Mouse (Mus musculus) liver, embryonic 11.5 days (tissue): Measurements from ENCODE around the gene Prpsap2. TPM values are rescaled to one million over a fixed set of nuclear protein-coding genes. Genes with fewer than 3 reads are reported as not detected.

Experiments
- ATAC-seq: fragments of 200-750 bp; cut with Nextera tagmentation; replicated peaks from 2 replicates; pipeline ENCODE4 v1.8.0; 2017; ENCODE audit warnings: moderate number of reproducible peaks, mild to moderate bottlenecking, moderate TSS enrichment, moderate library complexity; ENCODE audit not compliant: low FRiP score
- DNase-seq: peaks from one replicate; pipeline ENCODE4 v3.0.0-alpha.2; 2017; ENCODE audit warnings: low spot score
- H3K27ac ChIP-seq: fragments of 300-500 bp; sonication (generic); 2 replicates; pipeline ENCODE4 v1.5.1; 2014; ENCODE audit warnings: mild to moderate bottlenecking, low read depth, low read length, control low read depth
- H3K27me3 ChIP-seq: fragments of 300-500 bp; sonication (generic); replicated peaks from 2 replicates; pipeline ENCODE4 v1.6.1; 2014; ENCODE audit warnings: low read length, mixed read lengths; ENCODE audit not compliant: control insufficient read depth, insufficient read depth
- H3K36me3 ChIP-seq: fragments of 300-500 bp; sonication (generic); 2 replicates; pipeline ENCODE4 v1.6.1; 2014; ENCODE audit warnings: mild to moderate bottlenecking, low read length, moderate library complexity, mixed read lengths; ENCODE audit not compliant: control insufficient read depth, insufficient read depth
- H3K4me1 ChIP-seq: fragments of 300-500 bp; sonication (generic); replicated peaks from 2 replicates; pipeline ENCODE4 v1.6.1; 2014; ENCODE audit warnings: low read length, mixed read lengths; ENCODE audit not compliant: control insufficient read depth, insufficient read depth
- H3K4me2 ChIP-seq: fragments of 300-500 bp; sonication (generic); 2 replicates; pipeline ENCODE4 v1.6.1; 2014; ENCODE audit warnings: mild to moderate bottlenecking, control low read depth, moderate library complexity
- H3K4me3 ChIP-seq: fragments of 300-500 bp; sonication (generic); 2 replicates; pipeline ENCODE4 v1.5.1; 2014; ENCODE audit warnings: low read depth, low read length, control low read depth
- H3K9ac ChIP-seq: fragments of 300-500 bp; sonication (generic); 2 replicates; pipeline ENCODE4 v1.6.1; 2014; ENCODE audit warnings: low read depth, low read length, control low read depth
- H3K9me3 ChIP-seq: fragments of 300-500 bp; sonication (generic); 2 replicates; pipeline ENCODE4 v1.6.1; 2016; ENCODE audit warnings: low read length, inconsistent platforms, mixed read lengths; ENCODE audit not compliant: control insufficient read depth
- WGBS: fragments of 180-500 bp; shearing (Covaris S2); extraction: QIAGEN DNeasy Blood & Tissue Kit; methylation state at CpG from one replicate; pipeline ENCODE4 v1.1.7; 2014; 5-methylcytosine and 5-hydroxymethylcytosine counted together
- polyA plus RNA-seq: library from polyadenylated mRNA; unstranded; fragments of >200 nt; fragmentation: Nextera tagmentation; extraction: Ambion mirVana; gene quantifications from 2 replicates; pipeline ENCODE4 v1.2.1, GENCODE M21; 2014

Prpsap2 gene
- polyA plus RNA-seq, 1 experiment from 2014 or later, result 15.7 TPM

- H3K36me3 ChIP-seq, result no peaks in the 10 kb centered on the region
- no peak overlapping the region for H3K4me2 ChIP-seq
- no peak overlapping the region for H3K9ac ChIP-seq
- no peak overlapping the region for H3K27ac ChIP-seq
- H3K9me3 ChIP-seq, result no peaks in the 10 kb centered on the region
- 83% methylated on average over 5 of the region's 5 CpGs for WGBS
- DNase-seq, result no peak
- H3K27me3 ChIP-seq, result peaks cover 8% of the 10 kb centered on the region; the same call in 1 of the 2 replicates
- no peak for ATAC-seq
- H3K4me3 ChIP-seq, result no peak overlapping the region
- H3K4me1 ChIP-seq, result no peaks in the 10 kb centered on the region; the same call in 1 of the 2 replicates
Observed at GRCm38 (mm10) chr11:61692996-61693395, 68.9 kb downstream of the Prpsap2 start.

GRCm38 (mm10) chr11:61687595-61687994 is 74.3 kb downstream of the Prpsap2 start:
- H3K4me2 ChIP-seq, result peak overlapping the region; percentile 88
- peaks cover 36% of the 10 kb centered on the region for H3K4me1 ChIP-seq
- peaks cover 29% of the 10 kb centered on the region for H3K27me3 ChIP-seq
- H3K9me3 ChIP-seq, result no peaks in the 10 kb centered on the region
- ATAC-seq (no peak), DNase-seq (no peak)
- no peak overlapping the region for H3K9ac ChIP-seq
- WGBS, result 30% methylated on average over 2 of the region's 2 CpGs
- no peak overlapping the region for H3K27ac ChIP-seq
- H3K4me3 ChIP-seq, result no peak overlapping the region
- H3K36me3 ChIP-seq, result no peaks in the 10 kb centered on the region

DNA sequence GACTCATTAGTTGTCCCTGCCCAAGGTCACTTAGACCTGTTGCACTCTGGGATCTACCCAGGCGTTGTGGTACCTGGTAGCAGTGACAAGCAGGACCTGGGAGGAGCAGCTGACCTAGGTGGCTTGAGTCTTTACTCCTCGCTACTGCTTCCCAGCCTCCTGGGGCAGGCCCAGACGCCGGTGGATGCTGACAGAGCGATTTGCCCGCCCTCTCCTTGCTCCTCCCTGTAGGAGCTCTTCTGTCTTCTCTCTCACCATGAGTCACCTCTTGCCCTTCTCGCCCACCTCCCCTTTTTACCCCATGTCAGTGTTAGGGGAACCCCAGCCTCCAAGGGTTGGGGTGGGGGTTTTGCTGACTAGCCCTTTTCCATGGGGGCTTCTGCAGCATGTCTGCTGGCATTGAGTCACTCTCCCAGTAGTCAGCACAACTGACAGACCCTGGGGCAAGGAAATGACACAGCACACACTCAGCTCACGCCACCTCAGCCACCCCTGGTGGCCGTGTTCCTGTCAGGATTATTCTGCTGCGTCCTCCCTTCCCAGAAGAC is 74.9 kb downstream of the Prpsap2 start:
- H3K4me2 ChIP-seq, result peak overlapping the region; percentile 88
- ATAC-seq (no peak), DNase-seq (no peak)
- no peak overlapping the region for H3K27ac ChIP-seq
- H3K27me3 ChIP-seq, result peaks cover 29% of the 10 kb centered on the region
- WGBS, result 46% methylated on average over 10 of the region's 10 CpGs
- H3K9me3 ChIP-seq, result no peaks in the 10 kb centered on the region
- H3K36me3 ChIP-seq, result no peaks in the 10 kb centered on the region
- H3K4me3 ChIP-seq, result peak overlapping the region; percentile 11
- H3K9ac ChIP-seq, result no peak overlapping the region
- H3K4me1 ChIP-seq, result peaks cover 36% of the 10 kb centered on the region

DNA sequence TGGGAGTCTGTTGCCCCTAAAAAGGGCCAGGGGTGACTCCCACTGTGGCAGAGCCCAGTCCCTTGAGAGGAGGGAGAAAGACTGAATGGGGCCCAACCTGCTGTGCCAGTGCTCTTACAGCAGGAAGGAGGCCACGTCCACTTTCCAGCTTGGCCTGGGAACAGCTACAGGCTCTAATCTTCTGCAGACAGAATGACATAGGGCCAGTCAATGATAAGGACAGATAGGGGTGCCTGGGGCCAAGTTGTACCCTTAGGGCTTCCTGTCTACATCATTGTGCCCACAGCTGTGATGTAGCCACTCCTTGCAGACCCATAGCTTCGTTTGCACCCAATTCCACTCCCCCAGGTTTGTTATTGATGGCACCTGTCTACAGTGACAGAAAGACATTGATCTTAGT is 75.7 kb downstream of the Prpsap2 start:
- Histone ChIP-seq H3K4me3 (peak overlapping the region; percentile 61), H3K27me3 (peaks cover 29% of the 10 kb centered on the region), H3K4me1 (peaks cover 36% of the 10 kb centered on the region), H3K27ac (peak overlapping the region; percentile 71), H3K9ac (no peak overlapping the region; the same call in 1 of the 2 replicates), H3K9me3 (no peaks in the 10 kb centered on the region), H3K4me2 (peak overlapping the region; percentile 88), H3K36me3 (no peaks in the 10 kb centered on the region)
- no peak for DNase-seq
- ATAC-seq, result peak; percentile 83
- 24% methylated on average over 2 of the region's 2 CpGs for WGBS

DNA sequence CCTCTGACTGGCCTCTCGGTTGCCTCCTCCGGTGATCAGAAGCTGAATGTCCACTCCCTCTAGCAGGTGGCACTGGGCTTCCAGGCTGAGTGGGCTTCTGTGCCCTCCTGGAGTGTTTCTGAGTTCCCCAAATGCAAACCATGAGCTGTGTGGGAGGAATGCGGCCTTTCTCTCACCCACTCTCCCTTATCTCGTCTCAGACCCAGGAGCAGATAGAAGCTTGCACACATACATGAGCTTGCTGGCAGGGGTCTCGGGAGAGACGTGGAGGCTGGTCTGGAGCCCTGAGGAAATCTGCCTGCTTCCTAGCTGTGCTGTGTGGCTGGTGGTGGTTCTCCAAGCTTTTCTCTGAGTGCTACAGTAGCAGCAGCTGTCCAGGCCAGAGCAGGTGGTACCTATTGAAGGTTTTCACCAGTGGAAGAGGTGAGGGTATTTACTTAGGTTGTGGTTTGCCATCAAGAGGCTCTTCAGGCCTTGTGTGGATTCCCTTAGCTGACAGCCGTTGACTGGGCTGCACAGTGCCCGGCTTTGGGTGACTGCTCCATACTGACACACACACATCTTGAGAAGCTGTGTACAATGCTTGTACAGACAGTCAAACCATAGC is 76.7 kb downstream of the Prpsap2 start:
- H3K4me1 ChIP-seq, result peaks cover 36% of the 10 kb centered on the region

DNA sequence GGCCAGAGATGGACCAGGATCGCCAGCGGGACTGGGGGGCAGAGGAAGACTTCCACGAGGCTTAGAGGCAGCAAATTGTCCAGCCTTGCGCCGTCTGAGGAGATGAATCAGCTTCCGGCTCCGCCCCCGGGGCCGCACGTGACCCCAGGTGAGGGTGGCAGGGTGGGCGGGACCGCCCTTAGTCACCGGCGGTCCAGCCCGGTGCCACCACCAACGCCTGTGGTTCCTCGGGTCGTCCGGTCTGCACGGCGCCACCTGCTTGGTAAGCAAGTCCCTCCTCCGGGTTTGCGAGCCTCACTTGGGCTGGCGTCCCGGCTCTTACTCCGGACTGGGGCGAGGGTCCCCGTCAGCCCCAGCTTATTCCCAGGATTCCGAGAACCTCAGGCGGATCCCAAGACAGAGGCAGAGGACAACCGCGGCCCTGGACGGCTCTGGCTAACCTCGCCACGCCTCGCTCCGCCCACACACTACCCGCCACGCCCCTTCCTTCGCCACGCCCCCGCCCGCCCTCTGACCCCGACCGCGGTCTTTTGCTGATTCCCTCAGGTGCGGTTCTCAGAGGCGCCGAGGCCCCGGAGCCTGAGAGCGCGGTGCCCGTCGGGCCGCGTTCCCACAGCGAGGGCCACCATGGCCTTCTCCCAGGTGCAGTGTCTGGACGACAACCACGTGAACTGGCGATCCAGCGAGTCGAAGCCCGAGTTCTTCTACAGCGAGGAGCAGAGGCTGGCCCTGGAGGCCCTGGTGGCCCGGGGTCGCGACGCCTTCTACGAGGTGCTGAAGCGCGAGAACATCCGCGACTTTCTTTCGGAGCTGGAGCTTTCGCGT is 77.8 kb downstream of the Prpsap2 start, which contains the start of gene Fam83g:
TSS of gene Fam83g (plus strand) at position 185 of the 825 bp plus-strand sequence.
- H3K4me2 ChIP-seq, result peak within 1 kb of the TSS; percentile 88
- ATAC-seq (peak; percentile 80), DNase-seq (peak; percentile 80)
- no peaks in the 10 kb centered on the region for H3K36me3 ChIP-seq
- WGBS, result 2% methylated on average over 76 of the region's 76 CpGs
- H3K27me3 ChIP-seq, result peaks cover 29% of the 10 kb centered on the region
- H3K4me1 ChIP-seq, result peaks cover 36% of the 10 kb centered on the region
- peak within 1 kb of the TSS; percentile 69 for H3K9ac ChIP-seq
- peak within 1 kb of the TSS; percentile 61 for H3K4me3 ChIP-seq
- peak within 1 kb of the TSS; percentile 54 for H3K27ac ChIP-seq
- H3K9me3 ChIP-seq, result no peaks in the 10 kb centered on the region

More for the DNA sequence above, 76.7 kb downstream of the Prpsap2 start:
- H3K4me3 ChIP-seq, result peak overlapping the region; percentile 61
- no peaks in the 10 kb centered on the region for H3K36me3 ChIP-seq
- peak overlapping the region; percentile 88 for H3K4me2 ChIP-seq
- 52% methylated on average over 8 of the region's 8 CpGs for WGBS
- ATAC-seq (no peak), DNase-seq (no peak)
- H3K27ac ChIP-seq, result peak overlapping the region; percentile 71
- H3K9me3 ChIP-seq, result no peaks in the 10 kb centered on the region
- peak overlapping the region; percentile 69 for H3K9ac ChIP-seq
- peaks cover 29% of the 10 kb centered on the region for H3K27me3 ChIP-seq

Other genes starting within 250 kb of the Prpsap2 start
- gene Epn2, start 182.4 kb downstream of the Prpsap2 start, polyA plus RNA-seq, result 9.2 and 9.3 TPM in 2 replicates
- 9.5 and 9.9 TPM in 2 replicates for gene Grap, start 108.8 kb downstream of the Prpsap2 start, polyA plus RNA-seq
- gene Fam83g, start 78.0 kb downstream of the Prpsap2 start, polyA plus RNA-seq, result 5.0 and 5.5 TPM in 2 replicates
- not detected in 2 replicates for gene Slc5a10, start 41.3 kb downstream of the Prpsap2 start, polyA plus RNA-seq
- gene Ulk2, start 93.0 kb upstream of the Prpsap2 start, polyA plus RNA-seq, result 6.9 and 8.4 TPM in 2 replicates
- gene Akap10, start 168.2 kb upstream of the Prpsap2 start, polyA plus RNA-seq, result 17.9 and 19.4 TPM in 2 replicates
- 23.6 and 23.7 TPM in 2 replicates for gene Specc1, start 194.7 kb upstream of the Prpsap2 start, polyA plus RNA-seq